Mouse (Mus musculus) midbrain, embryonic 10.5 days (tissue): ENCODE measurements around the gene Lmntd2. TPM values are rescaled to one million over a fixed set of nuclear protein-coding genes. Genes with fewer than 3 reads are reported as not detected.
A peak's percentile ranks its signal among the peaks of the same experiment; 100 is the strongest.

Source experiments
- DNase-seq: peaks from one replicate; pipeline ENCODE4 v3.0.0-alpha.2; 2017; ENCODE audit warnings: low spot score
- H3K27ac ChIP-seq: fragments of 300-500 bp; sonication (generic); replicated peaks from 2 replicates; pipeline ENCODE4 v1.5.1; 2016; ENCODE audit warnings: mild to moderate bottlenecking
- H3K27me3 ChIP-seq: fragments of 300-500 bp; sonication (generic); 2 replicates; pipeline ENCODE4 v1.6.1; 2016; ENCODE audit warnings: low read depth, mild to moderate bottlenecking; ENCODE audit not compliant: poor library complexity, severe bottlenecking
- H3K36me3 ChIP-seq: fragments of 300-500 bp; sonication (generic); 2 replicates; pipeline ENCODE4 v1.6.1; 2016; ENCODE audit warnings: mild to moderate bottlenecking, moderate library complexity
- H3K4me1 ChIP-seq: fragments of 300-500 bp; sonication (generic); 2 replicates; pipeline ENCODE4 v1.6.1; 2016
- H3K4me3 ChIP-seq: fragments of 300-500 bp; sonication (generic); 2 replicates; pipeline ENCODE4 v1.5.1; 2016; ENCODE audit warnings: mild to moderate bottlenecking, moderate library complexity
- H3K9me3 ChIP-seq: fragments of 300-500 bp; sonication (generic); replicated peaks from 2 replicates; pipeline ENCODE4 v1.6.1; 2016; ENCODE audit warnings: mild to moderate bottlenecking
- WGBS: fragments of 180-500 bp; shearing (Covaris S2); methylation state at CpG from one replicate; pipeline ENCODE4 v1.1.7; 2016; 5-methylcytosine and 5-hydroxymethylcytosine counted together
- polyA plus RNA-seq: library from polyadenylated mRNA; unstranded; fragments of >200 nt; fragmentation: Nextera tagmentation; extraction: Ambion mirVana; gene quantifications from 2 replicates; pipeline ENCODE4 v1.2.1, GENCODE M21; 2016

Lmntd2 gene
- polyA plus RNA-seq, 1 experiment from 2014 or later, result 3.8 TPM

DNA sequence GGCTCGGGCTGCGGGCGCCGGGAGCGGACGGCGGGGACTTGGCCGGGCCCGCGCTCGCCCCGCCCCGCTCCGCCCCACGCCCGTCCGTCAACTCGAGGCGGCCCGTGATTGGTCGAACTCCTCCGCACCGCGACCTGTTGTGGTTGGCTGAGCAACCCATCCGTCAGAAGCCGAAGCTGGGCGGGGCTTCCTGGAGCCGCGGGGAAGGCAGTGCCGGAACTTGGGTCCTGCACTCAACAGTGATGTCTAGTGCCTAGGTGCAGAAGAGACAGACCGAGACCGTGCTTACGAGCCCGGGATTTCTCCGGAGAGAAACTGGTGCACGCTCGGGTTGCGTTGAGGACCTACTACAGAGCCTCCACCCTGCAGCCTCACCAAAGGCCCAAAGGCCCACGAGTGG, 19.9 kb downstream of the Lmntd2 start, which contains the start of the genes Hras and Lrrc56:
Gene Hras, minus strand, starts transcription at position 58 of the 400 bp plus-strand sequence.
Gene Lrrc56, plus strand, starts transcription at position 210 of the 400 bp plus-strand sequence.
- under 1% methylated on average over 39 of the region's 39 CpGs for WGBS
- Histone ChIP-seq H3K36me3 (peaks cover 44% of the 10 kb centered on the region), H3K9me3 (no peaks in the 10 kb centered on the region), H3K27me3 (no peaks in the 10 kb centered on the region), H3K4me1 (peaks cover 42% of the 10 kb centered on the region), H3K4me3 (peak within 1 kb of the TSS; percentile 87), H3K27ac (peak within 1 kb of the TSS; percentile 94)
- peak; percentile 98 for DNase-seq

DNA sequence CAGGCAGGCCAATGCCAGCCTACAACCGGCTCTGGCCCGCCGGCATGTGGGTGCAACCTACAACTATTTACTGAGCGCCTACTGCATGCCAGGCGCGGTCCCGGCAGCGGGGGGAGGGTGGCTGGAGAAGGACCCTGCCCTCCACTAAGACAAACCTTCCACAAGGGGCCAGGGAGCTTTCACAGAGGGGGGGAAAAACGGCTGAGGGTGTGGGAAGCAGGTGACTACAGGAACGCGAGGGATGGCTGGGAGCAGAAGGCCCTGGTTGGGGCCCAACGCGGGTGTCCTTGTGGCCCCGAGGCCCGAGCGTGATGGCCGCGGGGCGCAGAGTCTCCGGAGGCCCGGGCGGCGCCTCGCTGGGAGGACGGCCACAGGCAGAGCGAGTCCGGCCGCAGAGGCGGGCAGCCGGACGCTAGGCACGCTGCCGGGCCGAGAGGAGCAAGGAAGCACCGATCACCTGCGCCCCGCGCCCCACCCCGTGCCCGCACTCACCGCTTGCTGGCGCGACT, 20.5 kb downstream of the Lmntd2 start:
- no peaks in the 10 kb centered on the region for H3K9me3 ChIP-seq
- no peak for DNase-seq
- H3K27me3 ChIP-seq, result no peaks in the 10 kb centered on the region
- under 1% methylated on average over 43 of the region's 43 CpGs for WGBS
- H3K4me1 ChIP-seq, result peaks cover 42% of the 10 kb centered on the region
- peak overlapping the region; percentile 87 for H3K4me3 ChIP-seq
- peaks cover 49% of the 10 kb centered on the region for H3K36me3 ChIP-seq
- H3K27ac ChIP-seq, result peak overlapping the region; percentile 94

DNA sequence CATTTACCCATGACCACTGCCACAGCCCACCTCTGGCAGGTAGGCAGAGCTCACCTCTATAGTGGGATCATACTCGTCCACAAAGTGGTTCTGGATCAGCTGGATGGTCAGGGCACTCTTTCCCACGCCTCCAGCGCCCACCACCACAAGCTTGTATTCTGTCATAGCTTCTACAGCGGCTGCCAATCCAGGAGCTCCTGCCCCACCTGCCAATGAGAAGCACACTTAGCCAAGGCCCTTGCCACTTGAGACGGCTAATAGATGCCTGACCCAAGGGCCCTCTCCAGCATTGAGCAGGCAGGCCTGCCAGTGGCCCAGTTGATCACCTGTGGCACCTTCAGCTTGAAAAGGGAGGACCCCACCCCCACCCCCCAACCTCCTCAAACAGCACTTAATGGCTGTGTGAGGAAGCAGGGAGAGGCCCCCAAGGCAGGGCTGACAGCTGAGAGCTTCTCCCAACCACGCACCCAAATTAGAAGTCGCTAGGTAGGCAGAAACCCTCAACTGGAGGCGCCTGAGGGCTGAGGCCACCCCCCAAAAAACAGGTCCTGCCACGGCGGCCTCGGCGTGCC, 21.0 kb downstream of the Lmntd2 start:
- H3K27me3 ChIP-seq, result no peaks in the 10 kb centered on the region
- DNase-seq, result no peak
- H3K4me1 ChIP-seq, result peaks cover 42% of the 10 kb centered on the region
- H3K9me3 ChIP-seq, result no peaks in the 10 kb centered on the region
- peaks cover 49% of the 10 kb centered on the region for H3K36me3 ChIP-seq
- WGBS, result 31% methylated on average over 12 of the region's 12 CpGs
- H3K4me3 ChIP-seq, result peak overlapping the region; percentile 87
- H3K27ac ChIP-seq, result peak overlapping the region; percentile 94

DNA sequence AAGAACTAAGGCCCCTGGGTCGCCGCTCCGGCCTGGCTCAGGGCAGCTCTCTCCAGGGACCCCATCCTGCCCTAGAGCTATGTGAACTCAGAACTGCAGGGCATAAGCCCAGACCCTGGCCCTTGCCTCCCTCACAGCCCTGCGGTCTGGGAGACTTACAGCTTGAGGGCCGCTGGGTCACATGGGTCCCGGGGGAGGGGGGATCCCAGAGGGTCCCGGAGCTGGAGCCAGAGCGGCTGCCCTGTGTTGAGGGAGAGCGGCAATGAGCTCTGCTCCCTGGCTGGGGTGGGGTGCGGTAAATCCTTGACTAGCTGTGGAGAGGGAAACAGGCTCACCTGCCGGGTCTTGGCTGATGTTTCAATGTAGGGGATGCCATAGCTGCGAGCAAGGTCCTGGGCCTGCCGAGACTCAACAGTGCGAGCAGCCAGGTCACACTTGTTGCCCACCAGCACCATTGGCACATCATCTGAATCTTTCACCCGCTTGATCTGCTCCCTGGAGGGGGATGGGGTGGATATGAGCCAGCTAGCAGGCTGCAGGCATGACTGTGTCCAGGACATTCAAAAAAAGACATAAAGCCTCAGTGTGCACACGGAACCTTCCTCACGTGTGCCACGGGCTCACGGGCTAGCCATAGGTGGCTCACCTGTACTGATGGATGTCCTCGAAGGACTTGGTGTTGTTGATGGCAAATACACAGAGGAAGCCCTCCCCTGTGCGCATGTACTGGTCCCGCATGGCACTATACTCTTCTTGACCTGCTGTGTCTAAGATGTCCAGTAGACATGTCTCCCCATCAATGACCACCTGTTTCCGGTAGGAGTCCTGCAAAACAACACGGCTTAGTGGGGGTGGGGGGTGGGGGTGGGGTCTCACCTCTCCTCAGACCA, 21.8 kb downstream of the Lmntd2 start:
- H3K9me3 ChIP-seq, result no peaks in the 10 kb centered on the region
- H3K27me3 ChIP-seq, result no peaks in the 10 kb centered on the region
- 0 out of 2 replicates have a peak overlapping the region, but pooled peaks have one; percentile 15 for H3K27ac ChIP-seq
- peaks cover 41% of the 10 kb centered on the region for H3K36me3 ChIP-seq
- H3K4me1 ChIP-seq, result peaks cover 42% of the 10 kb centered on the region
- WGBS, result 92% methylated on average over 24 of the region's 24 CpGs
- peak overlapping the region; percentile 87 for H3K4me3 ChIP-seq
- DNase-seq, result no peak

DNA sequence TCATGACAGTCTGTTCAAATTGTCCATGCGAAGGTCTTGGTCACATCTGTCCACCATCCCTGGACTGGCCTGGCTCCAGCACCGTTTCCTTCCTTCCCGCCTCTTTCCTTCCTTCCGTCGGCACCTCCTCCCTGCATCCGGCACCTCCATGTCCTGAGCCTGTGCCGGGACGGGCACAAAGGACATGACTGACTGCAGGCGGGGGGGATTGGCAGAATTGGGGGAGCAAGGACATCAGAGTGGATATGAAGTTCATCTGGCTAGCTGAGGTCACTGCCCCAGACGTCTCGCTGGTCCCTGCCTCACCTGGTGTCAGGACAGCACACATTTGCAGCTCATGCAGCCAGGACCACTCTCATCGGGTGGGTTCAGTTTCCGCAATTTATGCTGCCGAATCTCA, 22.8 kb downstream of the Lmntd2 start:
- Histone ChIP-seq H3K4me1 (peaks cover 39% of the 10 kb centered on the region), H3K27ac (no peak overlapping the region), H3K36me3 (peaks cover 41% of the 10 kb centered on the region), H3K4me3 (no peak overlapping the region), H3K27me3 (no peaks in the 10 kb centered on the region), H3K9me3 (no peaks in the 10 kb centered on the region)
- DNase-seq, result no peak
- 93% methylated on average over 14 of the region's 14 CpGs for WGBS

DNA sequence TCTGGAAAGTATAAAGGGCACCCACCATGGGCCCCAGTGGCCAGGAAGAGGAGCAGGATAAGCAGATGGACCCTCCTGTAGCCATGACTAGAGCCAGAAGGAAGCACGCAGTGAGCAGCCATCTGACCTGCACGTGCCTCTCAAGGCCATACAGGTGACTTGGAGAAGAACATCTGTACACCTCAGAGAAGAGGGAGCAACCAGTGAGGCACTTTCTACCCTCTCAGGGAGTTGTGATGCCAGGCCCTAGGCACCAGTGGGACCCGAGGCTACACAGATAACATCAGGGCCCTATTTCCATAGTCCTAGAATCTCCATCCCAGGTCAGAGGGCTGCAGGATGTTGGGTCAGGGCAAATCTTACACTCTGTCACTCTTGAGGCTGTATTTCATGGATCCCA, 23.7 kb downstream of the Lmntd2 start:
- Histone ChIP-seq H3K4me3 (no peak overlapping the region), H3K4me1 (peaks cover 31% of the 10 kb centered on the region), H3K9me3 (no peaks in the 10 kb centered on the region), H3K27ac (no peak overlapping the region), H3K27me3 (no peaks in the 10 kb centered on the region), H3K36me3 (peaks cover 41% of the 10 kb centered on the region)
- no peak for DNase-seq
- 91% methylated on average over 3 of the region's 3 CpGs for WGBS

DNA sequence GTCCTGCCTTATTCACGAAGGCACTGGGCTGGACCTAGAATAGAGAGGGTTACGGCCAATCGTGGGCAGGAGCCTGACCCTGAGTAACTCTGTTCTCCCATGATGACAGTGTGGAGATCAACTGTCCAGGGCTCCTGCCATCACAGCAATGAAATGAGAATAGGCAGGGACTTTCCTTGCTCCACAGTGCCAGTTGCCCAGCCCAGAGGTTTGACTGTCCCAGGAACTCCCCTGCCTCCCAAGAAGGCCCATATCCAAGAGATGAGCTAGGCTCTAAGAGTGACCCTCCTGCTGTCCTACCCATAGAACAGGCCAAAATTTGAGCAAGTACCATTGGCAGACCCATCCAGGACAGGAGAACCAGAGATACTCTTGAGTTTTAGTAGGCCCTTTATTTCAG, 25.1 kb downstream of the Lmntd2 start:
- H3K27ac ChIP-seq, result no peak overlapping the region
- no peaks in the 10 kb centered on the region for H3K9me3 ChIP-seq
- no peaks in the 10 kb centered on the region for H3K27me3 ChIP-seq
- no peak for DNase-seq
- WGBS, result 96% methylated on average over 3 of the region's 3 CpGs
- peaks cover 41% of the 10 kb centered on the region for H3K36me3 ChIP-seq
- peaks cover 20% of the 10 kb centered on the region for H3K4me1 ChIP-seq
- no peak overlapping the region for H3K4me3 ChIP-seq

DNA sequence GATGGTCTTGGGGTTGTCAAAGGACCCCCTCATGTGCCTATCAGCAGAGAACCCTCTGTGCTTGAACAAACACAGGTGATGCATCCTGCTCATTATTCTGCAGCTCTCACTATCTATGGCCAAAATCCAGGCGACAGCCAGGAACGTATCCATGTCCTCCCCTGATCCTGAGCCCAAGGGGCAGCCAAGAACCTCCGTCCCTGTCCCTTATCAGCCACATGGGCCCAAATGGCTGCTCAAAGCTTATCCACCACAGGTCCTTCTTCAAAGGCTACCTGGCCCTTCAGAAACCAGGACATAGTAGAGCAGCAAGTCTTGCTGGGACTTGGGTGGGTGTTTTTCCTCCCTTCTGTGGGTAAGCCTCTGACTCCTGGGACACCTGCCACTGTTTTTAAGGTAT, 25.7 kb downstream of the Lmntd2 start:
- whole genome bisulfite sequencing, result 85% methylated on average over 3 of the region's 3 CpGs
- no peaks in the 10 kb centered on the region for H3K9me3 ChIP-seq
- no peak overlapping the region for H3K27ac ChIP-seq
- peaks cover 41% of the 10 kb centered on the region for H3K36me3 ChIP-seq
- no peaks in the 10 kb centered on the region for H3K27me3 ChIP-seq
- H3K4me3 ChIP-seq, result no peak overlapping the region
- no peak for DNase-seq
- H3K4me1 ChIP-seq, result peaks cover 17% of the 10 kb centered on the region

DNA sequence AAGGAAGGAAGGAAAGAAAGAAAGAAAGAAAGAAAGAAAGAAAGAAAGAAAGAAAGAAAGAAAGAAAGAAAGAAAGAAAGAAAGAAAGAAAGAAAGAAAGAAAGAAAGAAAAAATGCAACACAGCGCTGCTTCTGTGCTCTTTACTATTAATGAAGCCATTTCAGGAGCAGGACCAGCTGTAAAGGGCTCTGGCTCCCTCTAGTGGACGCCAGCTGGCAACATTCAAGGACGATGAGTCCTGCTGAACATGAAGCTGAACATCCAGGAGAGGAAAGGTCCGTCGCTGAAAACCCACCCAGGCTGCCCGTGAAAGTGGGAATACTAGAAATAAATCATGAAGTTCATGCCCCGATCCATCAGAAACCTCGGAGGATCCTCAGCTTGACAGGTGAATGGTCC, 37.7 kb downstream of the Lmntd2 start:
- H3K27me3 ChIP-seq, result no peaks in the 10 kb centered on the region
- no peaks in the 10 kb centered on the region for H3K9me3 ChIP-seq
- peaks cover 16% of the 10 kb centered on the region for H3K4me1 ChIP-seq
- peak; percentile 87 for DNase-seq
- WGBS, result 2% methylated on average over 8 of the region's 8 CpGs
- no peak overlapping the region for H3K4me3 ChIP-seq
- no peaks in the 10 kb centered on the region for H3K36me3 ChIP-seq
- no peak overlapping the region for H3K27ac ChIP-seq

DNA sequence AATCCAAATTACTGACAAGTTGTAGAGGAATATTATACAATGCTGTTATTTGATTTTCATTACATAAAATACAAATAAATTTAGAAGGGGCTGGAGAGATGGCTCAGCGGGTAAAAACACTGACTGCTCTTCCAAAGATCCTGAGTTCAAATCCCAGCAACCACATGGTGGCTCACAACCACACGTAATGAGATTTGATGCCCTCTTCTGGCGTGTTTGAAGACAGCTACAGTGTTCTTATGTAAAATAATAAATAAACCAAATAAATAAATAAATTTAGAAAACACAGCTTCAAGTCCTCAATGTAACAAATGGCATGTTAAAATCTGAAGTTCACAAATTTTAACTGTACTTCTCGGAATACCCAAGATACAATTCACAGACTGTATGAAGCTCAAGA, 38.8 kb downstream of the Lmntd2 start:
- H3K4me1 ChIP-seq, result peaks cover 16% of the 10 kb centered on the region
- 0 out of 2 replicates have a peak, but pooled peaks cover 5% of the 10 kb centered on the region for H3K27me3 ChIP-seq
- H3K4me3 ChIP-seq, result no peak overlapping the region
- WGBS, result 89% methylated on average over 4 of the region's 4 CpGs
- no peak for DNase-seq
- H3K27ac ChIP-seq, result no peak overlapping the region
- no peaks in the 10 kb centered on the region for H3K36me3 ChIP-seq
- H3K9me3 ChIP-seq, result no peaks in the 10 kb centered on the region

DNA sequence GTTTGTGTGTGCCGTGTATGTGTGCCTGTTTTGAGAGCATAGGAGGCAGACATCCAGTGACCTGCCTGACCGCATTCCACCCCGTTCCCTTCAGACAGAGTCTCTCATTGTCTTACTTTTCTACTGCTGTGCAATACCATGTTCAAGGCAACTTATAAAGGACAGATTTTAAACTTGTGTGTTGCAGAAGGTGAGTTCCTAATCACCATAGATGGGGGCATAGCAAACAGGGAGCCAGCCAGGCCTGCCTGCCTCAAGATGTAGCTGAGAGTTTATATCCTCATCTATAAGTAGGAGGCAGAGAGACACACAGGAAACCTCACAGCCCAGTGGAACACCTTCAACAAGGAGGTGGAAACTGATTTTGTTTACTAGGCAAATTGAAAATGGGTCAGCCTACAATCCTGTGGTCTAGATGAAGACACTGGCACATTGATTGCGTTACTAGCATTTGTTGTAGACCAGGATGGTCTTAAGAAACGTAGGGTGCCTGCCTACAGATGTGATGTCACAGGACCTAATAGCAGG, 40.5 kb downstream of the Lmntd2 start:
- peaks cover 17% of the 10 kb centered on the region; the same call in 1 of the 2 replicates for H3K27me3 ChIP-seq
- H3K4me1 ChIP-seq, result peaks cover 26% of the 10 kb centered on the region
- H3K9me3 ChIP-seq, result no peaks in the 10 kb centered on the region
- H3K36me3 ChIP-seq, result no peaks in the 10 kb centered on the region
- H3K27ac ChIP-seq, result peak overlapping the region; percentile 96
- peak overlapping the region; percentile 67 for H3K4me3 ChIP-seq
- no peak for DNase-seq
- 85% methylated on average over 5 of the region's 5 CpGs for WGBS

DNA sequence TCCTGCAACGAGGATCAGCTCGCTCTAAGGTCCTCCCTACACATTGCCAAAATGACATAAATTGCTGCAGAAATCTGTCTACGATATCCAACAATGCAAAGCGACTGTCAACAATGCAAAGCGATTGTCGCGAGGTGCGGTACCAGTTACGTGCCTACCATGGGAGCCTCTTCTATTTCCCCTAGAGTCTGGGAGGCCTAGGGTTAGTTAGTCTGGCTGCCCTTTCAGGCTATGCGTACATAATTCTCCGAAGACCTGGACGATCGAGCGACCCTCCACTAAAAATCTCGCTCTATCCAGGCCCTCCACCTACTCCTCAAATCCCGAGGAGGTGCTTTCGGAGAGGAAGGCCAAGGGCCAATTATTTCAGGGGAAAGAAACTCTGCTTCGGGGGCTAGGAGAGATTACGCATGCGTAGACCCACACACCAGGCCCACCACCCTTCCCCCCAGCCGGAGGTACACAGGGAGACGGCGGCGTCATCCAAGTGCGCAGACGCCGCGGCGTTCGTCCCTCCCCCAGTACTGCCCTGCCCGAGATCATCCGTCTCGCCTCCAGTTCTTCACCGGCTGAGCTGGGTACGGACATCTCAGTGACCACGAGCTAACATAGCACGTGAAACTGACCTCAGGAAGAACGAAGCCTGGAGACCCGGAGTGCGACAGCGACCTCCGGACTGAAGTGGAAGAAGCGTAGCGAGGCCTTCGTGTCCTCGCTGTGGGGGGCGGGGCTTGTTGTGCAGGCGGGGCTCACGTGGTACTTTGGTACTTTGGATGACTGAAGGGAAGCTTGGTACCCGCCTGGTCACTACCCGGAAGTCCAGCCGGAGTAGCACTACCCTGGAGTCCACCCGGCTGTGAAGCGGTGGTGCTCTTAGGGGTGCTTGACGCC, 41.5 kb downstream of the Lmntd2 start, which contains the start of gene Rnh1:
Gene Rnh1, minus strand, starts transcription at position 742 of the 891 bp plus-strand sequence.
- DNase-seq, result peak; percentile 95
- H3K4me1 ChIP-seq, result peaks cover 36% of the 10 kb centered on the region
- WGBS, result 4% methylated on average over 55 of the region's 55 CpGs
- H3K27me3 ChIP-seq, result peaks cover 17% of the 10 kb centered on the region; the same call in 1 of the 2 replicates
- H3K9me3 ChIP-seq, result no peaks in the 10 kb centered on the region
- H3K4me3 ChIP-seq, result peak within 1 kb of the TSS; percentile 67
- peak within 1 kb of the TSS; percentile 96 for H3K27ac ChIP-seq
- H3K36me3 ChIP-seq, result no peaks in the 10 kb centered on the region
